Mouse (Mus musculus): ENCODE measurements around the gene Dusp11. TPM values are rescaled to one million over a fixed set of nuclear protein-coding genes. Genes with fewer than 3 reads are reported as not detected.

The Dusp11 gene
- total RNA-seq, 2 experiments from 2014 or later = 71.2 to 76.1 TPM

- peak in 1 of 2 experiments; percentile 38 for DNase-seq (ENCODE audit: low spot score in 2 of 2)
These were observed 66.3 kb downstream of the Dusp11 start for GRCm38 (mm10) chr6:85895061-85895648.

Other genes starting within 250 kb of the Dusp11 start
- 1 to 10 TPM; 3.4 to 4.0 TPM for gene Nat8f7, start 248.5 kb downstream of the Dusp11 start, total RNA-seq (2021)
- 1 to 10 TPM; 2.1 to 3.4 TPM for gene Nat8f3, start 195.9 kb downstream of the Dusp11 start, total RNA-seq (2021)
- gene Nat8f6, start 140.7 kb downstream of the Dusp11 start, total RNA-seq (2021) = 1 to 10 TPM; 1.1 to 1.3 TPM
- 1 to 10 TPM; 6.7 to 7.3 TPM for gene Nat8f5, start 140.7 kb downstream of the Dusp11 start, total RNA-seq (2021)
- gene Nat8, start 129.6 kb downstream of the Dusp11 start, total RNA-seq (2021) = 1 to 10 TPM; 4.4 to 4.6 TPM
- gene Nat8f2, start 92.5 kb downstream of the Dusp11 start, total RNA-seq (2021) = 1 to 10 TPM; 2.4 to 4.2 TPM
- 1 to 10 TPM; 7.6 to 8.5 TPM for gene Nat8f4, start 56.8 kb downstream of the Dusp11 start, total RNA-seq (2021)
- gene Tprkb, start 49.8 kb downstream of the Dusp11 start, total RNA-seq (2021) = 10 to 100 TPM; 81.6 to 98.0 TPM
- gene Nat8f1, start 46.0 kb downstream of the Dusp11 start, total RNA-seq (2021) = 10 to 100 TPM; 24.8 to 28.5 TPM
- not detected for gene Figla, start 54.5 kb upstream of the Dusp11 start, total RNA-seq (2021)
- gene Add2, start 67.0 kb upstream of the Dusp11 start, total RNA-seq (2021) = 100 to 1,000 TPM; 267 to 269 TPM
- 10 to 100 TPM; 25.3 to 25.4 TPM for gene Tgfa, start 233.6 kb upstream of the Dusp11 start, total RNA-seq (2021)